Mouse (Mus musculus): ENCODE data around the gene Gm37240. TPM values are rescaled to one million over a fixed set of nuclear protein-coding genes. Genes with fewer than 3 reads are reported as not detected.
"Not testable (repeated sequence)": the region's sequence is repeated elsewhere in the genome, so short reads cannot be mapped to it uniquely, and the experiment has no call there.

The Gm37240 gene
- polyA plus RNA-seq, 1 experiment from 2014 or later: 3.2 TPM

- not testable (repeated sequence) for H3K4me1 ChIP-seq (ENCODE audit: control insufficient read depth, insufficient read depth, low read length); H3K9ac ChIP-seq (replicated peaks; ENCODE audit: low read length); ATAC-seq (replicated peaks; ENCODE audit: insufficient number of reproducible peaks, low FRiP score, low TSS enrichment, low read depth); H3K27ac ChIP-seq (replicated peaks; ENCODE audit: low read depth, low read length); H3K4me2 ChIP-seq (ENCODE audit: low read depth, low read length); DNase-seq (ENCODE audit: low spot score); H3K36me3 ChIP-seq (replicated peaks; ENCODE audit: control insufficient read depth, insufficient read depth, low read depth, low read length); H3K9me3 ChIP-seq (replicated peaks; ENCODE audit: control insufficient read depth, low read length); H3K27me3 ChIP-seq (ENCODE audit: control insufficient read depth, insufficient read depth, low read length); H3K4me3 ChIP-seq (ENCODE audit: low read depth, low read length)
- 88% methylated on average over 3 of the region's 3 CpGs for WGBS
Observed at GRCm38 (mm10) chr3:84861817-84862216, 1025.5 kb downstream of the Gm37240 start.

- no peak overlapping the region for H3K4me2 ChIP-seq (ENCODE audit: low read depth, low read length)
- H3K4me3 ChIP-seq (ENCODE audit: low read depth, low read length): no peak overlapping the region
Observed at GRCm38 (mm10) chr3:84860669-84861068, 1026.6 kb downstream of the Gm37240 start.

GRCm38 (mm10) chr3:84854440-84854839 lies 1032.9 kb downstream of the Gm37240 start:
- Histone ChIP-seq H3K4me3 (ENCODE audit: low read depth, low read length) (no peak overlapping the region), H3K9me3 (replicated peaks; ENCODE audit: control insufficient read depth, low read length) (no peaks in the 10 kb centered on the region), H3K9ac (replicated peaks; ENCODE audit: low read length) (no peak overlapping the region), H3K27me3 (ENCODE audit: control insufficient read depth, insufficient read depth, low read length) (no peaks in the 10 kb centered on the region), H3K4me1 (ENCODE audit: control insufficient read depth, insufficient read depth, low read length) (no peaks in the 10 kb centered on the region), H3K4me2 (ENCODE audit: low read depth, low read length) (no peak overlapping the region), H3K27ac (replicated peaks; ENCODE audit: low read depth, low read length) (no peak overlapping the region), H3K36me3 (replicated peaks; ENCODE audit: control insufficient read depth, insufficient read depth, low read depth, low read length) (no peaks in the 10 kb centered on the region)
- 80% methylated on average over 1 of the region's 1 CpGs for WGBS
- DNase-seq (ENCODE audit: low spot score) (no peak), ATAC-seq (replicated peaks; ENCODE audit: insufficient number of reproducible peaks, low FRiP score, low TSS enrichment, low read depth) (no peak)

More at GRCm38 (mm10) chr3:84860669-84861068, 1026.6 kb downstream of the Gm37240 start:
- no peak overlapping the region for H3K9ac ChIP-seq (replicated peaks; ENCODE audit: low read length)
- DNase-seq (ENCODE audit: low spot score): no peak
- no peaks in the 10 kb centered on the region for H3K9me3 ChIP-seq (replicated peaks; ENCODE audit: control insufficient read depth, low read length)
- no peak overlapping the region for H3K27ac ChIP-seq (replicated peaks; ENCODE audit: low read depth, low read length)
- H3K27me3 ChIP-seq (ENCODE audit: control insufficient read depth, insufficient read depth, low read length): no peaks in the 10 kb centered on the region
- H3K36me3 ChIP-seq (replicated peaks; ENCODE audit: control insufficient read depth, insufficient read depth, low read depth, low read length): no peaks in the 10 kb centered on the region
- WGBS: 52% methylated on average over 1 of the region's 1 CpGs
- no peak for ATAC-seq (replicated peaks; ENCODE audit: insufficient number of reproducible peaks, low FRiP score, low TSS enrichment, low read depth)
- no peaks in the 10 kb centered on the region for H3K4me1 ChIP-seq (ENCODE audit: control insufficient read depth, insufficient read depth, low read length)

GRCm38 (mm10) chr3:84852877-84853276 lies 1034.4 kb downstream of the Gm37240 start:
- Histone ChIP-seq H3K9me3 (replicated peaks; ENCODE audit: control insufficient read depth, low read length) (no peaks in the 10 kb centered on the region), H3K9ac (replicated peaks; ENCODE audit: low read length) (no peak overlapping the region), H3K36me3 (replicated peaks; ENCODE audit: control insufficient read depth, insufficient read depth, low read depth, low read length) (no peaks in the 10 kb centered on the region), H3K27ac (replicated peaks; ENCODE audit: low read depth, low read length) (no peak overlapping the region), H3K27me3 (ENCODE audit: control insufficient read depth, insufficient read depth, low read length) (no peaks in the 10 kb centered on the region), H3K4me1 (ENCODE audit: control insufficient read depth, insufficient read depth, low read length) (no peaks in the 10 kb centered on the region), H3K4me2 (ENCODE audit: low read depth, low read length) (no peak overlapping the region), H3K4me3 (ENCODE audit: low read depth, low read length) (no peak overlapping the region)
- WGBS: 80% methylated on average over 7 of the region's 7 CpGs
- DNase-seq (ENCODE audit: low spot score): no peak
- no peak for ATAC-seq (replicated peaks; ENCODE audit: insufficient number of reproducible peaks, low FRiP score, low TSS enrichment, low read depth)

DNA sequence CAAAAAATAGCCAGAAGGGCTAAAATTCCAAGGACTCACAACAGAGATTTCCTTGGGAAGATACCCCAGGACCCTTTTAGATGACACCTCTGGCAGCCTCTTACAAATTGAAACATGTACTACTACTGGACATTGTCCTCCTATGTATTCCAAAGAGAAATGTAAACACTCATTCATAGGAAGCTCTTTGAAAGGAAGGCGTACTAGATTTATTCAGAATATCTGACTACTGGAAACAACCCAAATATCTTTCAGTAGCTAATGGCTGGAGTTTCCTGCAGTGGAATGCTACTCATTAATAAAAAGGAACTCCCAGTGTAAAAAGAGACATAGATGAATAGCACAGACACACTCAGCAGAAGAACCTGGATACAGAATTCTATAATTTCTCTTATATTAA lies 1035.5 kb downstream of the Gm37240 start:
- no peaks in the 10 kb centered on the region for H3K4me1 ChIP-seq (ENCODE audit: control insufficient read depth, insufficient read depth, low read length)
- ATAC-seq (replicated peaks; ENCODE audit: insufficient number of reproducible peaks, low FRiP score, low TSS enrichment, low read depth) (no peak), DNase-seq (ENCODE audit: low spot score) (no peak)
- no peak overlapping the region for H3K4me3 ChIP-seq (ENCODE audit: low read depth, low read length)
- no peaks in the 10 kb centered on the region for H3K36me3 ChIP-seq (replicated peaks; ENCODE audit: control insufficient read depth, insufficient read depth, low read depth, low read length)
- H3K27ac ChIP-seq (replicated peaks; ENCODE audit: low read depth, low read length): no peak overlapping the region
- no peaks in the 10 kb centered on the region for H3K27me3 ChIP-seq (ENCODE audit: control insufficient read depth, insufficient read depth, low read length)
- H3K9ac ChIP-seq (replicated peaks; ENCODE audit: low read length): no peak overlapping the region
- 91% methylated on average over 1 of the region's 1 CpGs for WGBS
- no peak overlapping the region for H3K4me2 ChIP-seq (ENCODE audit: low read depth, low read length)
- no peaks in the 10 kb centered on the region for H3K9me3 ChIP-seq (replicated peaks; ENCODE audit: control insufficient read depth, low read length)

- WGBS: 77% methylated on average over 1 of the region's 1 CpGs
- Histone ChIP-seq H3K27me3 (ENCODE audit: control insufficient read depth, insufficient read depth, low read length) (no peaks in the 10 kb centered on the region), H3K9me3 (replicated peaks; ENCODE audit: control insufficient read depth, low read length) (no peaks in the 10 kb centered on the region), H3K36me3 (replicated peaks; ENCODE audit: control insufficient read depth, insufficient read depth, low read depth, low read length) (no peaks in the 10 kb centered on the region), H3K9ac (replicated peaks; ENCODE audit: low read length) (no peak overlapping the region), H3K4me1 (ENCODE audit: control insufficient read depth, insufficient read depth, low read length) (no peaks in the 10 kb centered on the region), H3K4me3 (ENCODE audit: low read depth, low read length) (no peak overlapping the region), H3K27ac (replicated peaks; ENCODE audit: low read depth, low read length) (no peak overlapping the region), H3K4me2 (ENCODE audit: low read depth, low read length) (no peak overlapping the region)
- ATAC-seq (replicated peaks; ENCODE audit: insufficient number of reproducible peaks, low FRiP score, low TSS enrichment, low read depth) (no peak), DNase-seq (ENCODE audit: low spot score) (no peak)
Observed at GRCm38 (mm10) chr3:84850418-84850817, 1036.9 kb downstream of the Gm37240 start.

GRCm38 (mm10) chr3:84848798-84849197 lies 1038.5 kb downstream of the Gm37240 start:
- Histone ChIP-seq H3K27me3 (ENCODE audit: control insufficient read depth, insufficient read depth, low read length) (no peaks in the 10 kb centered on the region), H3K4me2 (ENCODE audit: low read depth, low read length) (no peak overlapping the region), H3K9me3 (replicated peaks; ENCODE audit: control insufficient read depth, low read length) (no peaks in the 10 kb centered on the region), H3K4me1 (ENCODE audit: control insufficient read depth, insufficient read depth, low read length) (no peaks in the 10 kb centered on the region), H3K4me3 (ENCODE audit: low read depth, low read length) (no peak overlapping the region), H3K27ac (replicated peaks; ENCODE audit: low read depth, low read length) (no peak overlapping the region), H3K36me3 (replicated peaks; ENCODE audit: control insufficient read depth, insufficient read depth, low read depth, low read length) (no peaks in the 10 kb centered on the region), H3K9ac (replicated peaks; ENCODE audit: low read length) (no peak overlapping the region)
- WGBS: 79% methylated on average over 4 of the region's 4 CpGs
- DNase-seq (ENCODE audit: low spot score) (no peak), ATAC-seq (replicated peaks; ENCODE audit: insufficient number of reproducible peaks, low FRiP score, low TSS enrichment, low read depth) (no peak)

DNA sequence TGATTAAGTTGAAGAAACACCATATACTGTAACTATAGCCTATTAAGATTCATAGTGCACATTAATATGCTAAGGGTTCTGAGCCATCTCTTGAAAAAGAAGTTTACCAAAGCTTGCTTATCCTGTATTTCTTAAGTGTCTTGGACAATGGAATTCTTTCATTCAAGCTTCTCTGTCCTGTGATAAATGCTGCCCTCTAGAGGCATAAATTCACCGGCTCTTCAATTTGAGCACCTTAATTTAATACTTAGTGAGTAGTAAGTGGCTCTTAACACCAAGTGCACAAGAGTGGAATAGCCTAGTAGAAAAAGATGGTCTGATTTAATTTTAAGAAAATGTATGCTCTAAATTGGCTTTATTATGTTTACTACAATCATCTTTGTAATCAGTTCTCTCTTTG lies 1043.7 kb downstream of the Gm37240 start:
- Histone ChIP-seq H3K27ac (replicated peaks; ENCODE audit: low read depth, low read length) (no peak overlapping the region), H3K36me3 (replicated peaks; ENCODE audit: control insufficient read depth, insufficient read depth, low read depth, low read length) (no peaks in the 10 kb centered on the region), H3K27me3 (ENCODE audit: control insufficient read depth, insufficient read depth, low read length) (no peaks in the 10 kb centered on the region), H3K9ac (replicated peaks; ENCODE audit: low read length) (no peak overlapping the region), H3K4me3 (ENCODE audit: low read depth, low read length) (no peak overlapping the region), H3K4me1 (ENCODE audit: control insufficient read depth, insufficient read depth, low read length) (no peaks in the 10 kb centered on the region), H3K9me3 (replicated peaks; ENCODE audit: control insufficient read depth, low read length) (no peaks in the 10 kb centered on the region), H3K4me2 (ENCODE audit: low read depth, low read length) (no peak overlapping the region)
- no peak for ATAC-seq (replicated peaks; ENCODE audit: insufficient number of reproducible peaks, low FRiP score, low TSS enrichment, low read depth)
- WGBS: 52% methylated on average over 1 of the region's 1 CpGs
- peak; percentile 81 for DNase-seq (ENCODE audit: low spot score)
